In the genomic region with DNA sequence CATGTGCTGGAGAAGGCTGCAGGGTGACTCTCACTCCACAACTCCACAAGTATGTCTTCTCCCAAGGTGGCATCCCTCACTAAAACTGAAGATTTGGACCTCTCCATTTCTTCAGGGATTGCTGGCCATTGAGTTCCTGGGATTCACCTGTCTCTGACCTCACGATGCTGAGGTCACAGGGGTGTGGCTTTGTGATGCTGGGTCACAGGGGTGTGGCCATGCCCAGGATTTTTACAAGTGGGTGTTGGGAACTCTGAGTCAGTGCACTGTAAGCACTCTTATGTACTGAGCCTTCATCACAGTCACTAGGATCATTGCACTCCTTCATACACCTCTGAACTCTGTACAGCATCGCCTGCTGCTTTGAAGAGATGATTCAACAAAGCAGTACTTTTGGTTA, we compare ENCODE assay signal across 19 mouse cellular contexts. TPM values are rescaled to one million over a fixed set of nuclear protein-coding genes. Genes with fewer than 3 reads are reported as not detected.
"Had no signal": no experiment of that assay in that cellular context is flagged by ENCODE, and none has a peak within 500 bp of the region (broad histone marks: within the 10 kb centered on the region; RNA-seq: fewer than 3 reads in every experiment).

No protein-coding gene starts in this region.

- DNase-seq: liver, postnatal 0 days; lung, adult 2 months; lung, postnatal 14 days; lung, postnatal 36 days; right cerebral cortex, postnatal 14 days; thymus, postnatal 14 days; thymus, postnatal 36 days had no signal

- H3K4me3 ChIP-seq: lung, embryonic 15.5 days; megakaryocyte, embryonic 14.5 days; midbrain, embryonic 13.5 days; midbrain, embryonic 15.5 days; neural tube, embryonic 12.5 days; stomach, embryonic 15.5 days had no signal

- H3K27ac ChIP-seq: lung, embryonic 15.5 days; macrophage; neural tube, embryonic 12.5 days; stomach, embryonic 15.5 days; stomach, postnatal 0 days had no signal

- H3K9ac ChIP-seq: liver, postnatal 0 days; lung, embryonic 15.5 days; midbrain, embryonic 13.5 days; midbrain, embryonic 15.5 days; neural tube, embryonic 12.5 days; stomach, embryonic 15.5 days had no signal

- H3K9me3 ChIP-seq: lung, embryonic 15.5 days; midbrain, embryonic 15.5 days; neural tube, embryonic 12.5 days; stomach, embryonic 15.5 days had no signal

- H3K4me2 ChIP-seq: lung, embryonic 15.5 days; midbrain, embryonic 11.5 days; midbrain, embryonic 13.5 days; neural tube, embryonic 12.5 days; stomach, embryonic 15.5 days had no signal

- H3K27me3 ChIP-seq: lung, embryonic 15.5 days; midbrain, embryonic 13.5 days; midbrain, embryonic 15.5 days; neural tube, embryonic 12.5 days; stomach, embryonic 15.5 days had no signal

- H3K36me3 ChIP-seq: lung, embryonic 15.5 days; midbrain, embryonic 13.5 days; midbrain, embryonic 15.5 days; neural tube, embryonic 12.5 days; stomach, embryonic 15.5 days had no signal

RNA-seq across cellular contexts. Expression of a gene that starts 1.2 kb away (rescaled TPM):
- total RNA-seq: megakaryocyte progenitor cell, adult 5-6 weeks; monocyte, adult 5-6 weeks; neutrophil, adult 5-6 weeks had no signal
- polyA plus RNA-seq: macrophage had no signal

RNA-seq across cellular contexts. Expression of a gene that starts 18.0 kb away (rescaled TPM):
- total RNA-seq: monocyte, adult 5-6 weeks; neutrophil, adult 5-6 weeks had no signal
- polyA plus RNA-seq: macrophage had no signal
